Mouse (Mus musculus): Measurements from ENCODE around the gene Mypop.

Gene Mypop

DNA sequence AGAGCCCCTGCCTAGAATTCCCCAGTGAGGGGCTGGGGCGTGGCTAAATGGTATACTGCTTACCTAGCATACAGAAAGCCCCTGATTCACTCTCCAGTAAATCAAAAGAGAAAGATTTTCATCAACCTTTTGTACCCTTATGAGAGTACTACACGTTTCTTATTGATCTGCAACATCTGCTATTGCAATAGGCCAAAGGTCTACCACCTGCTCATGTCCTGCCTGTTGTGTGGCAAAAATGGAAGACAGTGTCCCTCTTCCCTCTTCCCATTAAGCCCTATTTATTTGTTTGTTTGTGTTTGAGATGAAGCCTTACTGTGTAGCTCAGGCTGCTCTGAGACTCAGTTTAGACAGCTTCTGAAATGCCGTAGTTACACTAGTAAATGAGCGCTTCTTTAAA is 25.0 kb downstream of the Mypop start:
- no peak for DNase-seq (ENCODE audit: extremely low read depth, low read depth)

DNA sequence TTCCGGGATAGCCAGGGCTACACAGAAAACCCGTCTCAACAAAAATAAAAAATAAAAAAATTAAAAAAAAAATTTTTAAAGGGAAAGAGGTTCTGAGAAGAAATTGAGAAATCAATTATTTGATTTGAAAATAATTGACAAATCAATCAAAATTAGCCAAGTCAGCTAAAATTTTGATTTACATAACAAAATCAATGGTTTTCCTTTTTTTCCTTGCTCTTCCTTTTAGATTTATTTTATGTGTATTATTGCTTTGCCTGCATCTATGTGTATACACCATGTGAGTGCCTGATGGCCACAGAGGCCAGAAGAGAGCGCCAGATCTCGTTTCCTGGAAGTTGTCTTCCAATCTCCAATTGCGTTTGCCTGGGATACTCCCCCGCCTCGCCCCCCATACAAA is 26.9 kb downstream of the Mypop start:
- no peak for DNase-seq (ENCODE audit: extremely low read depth, low read depth)

DNA sequence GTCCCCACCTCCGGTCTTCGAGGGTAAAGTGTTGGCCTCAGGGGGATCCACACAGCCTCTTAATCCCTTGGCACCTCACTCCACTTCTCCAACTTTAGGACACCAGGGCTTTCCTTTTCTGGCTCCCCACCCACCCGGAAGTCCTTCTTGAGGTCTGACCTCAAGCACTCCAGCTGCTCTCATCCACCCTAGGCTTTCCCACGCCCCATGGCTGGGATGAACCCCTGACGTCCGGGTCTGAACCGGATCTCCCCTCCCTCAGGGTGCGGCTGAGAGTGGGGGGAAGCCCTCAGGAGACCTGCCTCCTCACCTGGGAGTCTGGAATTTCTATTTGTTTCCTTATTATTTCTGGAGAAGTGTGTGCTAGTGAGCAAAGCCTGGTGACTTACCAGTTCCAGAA is 30.0 kb downstream of the Mypop start:
- no peak for DNase-seq (ENCODE audit: extremely low read depth, low read depth)

DNA sequence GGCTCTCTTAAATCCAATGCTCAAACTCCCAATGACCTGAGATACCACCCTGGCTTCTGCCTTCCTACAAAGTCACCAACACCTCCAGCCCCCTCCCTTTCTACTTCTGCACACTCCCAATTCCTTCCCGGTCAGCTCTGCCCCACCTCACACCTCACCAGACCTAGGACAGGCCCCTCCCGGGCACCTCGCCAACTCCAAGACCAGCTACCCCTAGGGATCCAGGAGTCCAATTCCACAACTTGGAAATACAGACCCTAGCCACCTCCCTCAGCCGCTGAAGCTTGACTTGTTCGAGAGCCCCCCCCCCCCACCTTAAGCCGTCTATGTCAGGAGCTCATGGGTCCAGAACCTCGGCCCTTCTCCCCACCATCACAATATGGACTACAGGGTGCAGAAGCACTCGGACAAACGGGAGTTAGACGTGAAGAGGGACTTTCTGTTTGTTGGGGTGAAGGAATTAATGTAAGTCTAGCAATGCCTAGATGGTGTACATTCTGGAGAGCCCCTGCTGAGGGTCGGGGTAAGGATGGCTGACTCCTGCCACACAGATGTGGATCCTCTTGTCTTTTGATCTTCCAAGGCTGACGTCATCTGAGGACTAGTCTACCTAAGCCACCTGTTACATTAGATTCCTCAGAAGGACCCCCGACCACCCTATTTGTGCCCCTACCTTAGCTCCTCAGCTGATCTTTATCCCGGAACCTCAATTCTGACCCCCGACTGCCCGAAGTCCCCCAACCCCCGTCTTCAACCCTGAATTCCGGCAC is 31.3 kb downstream of the Mypop start:
- no peak for DNase-seq (ENCODE audit: extremely low read depth, low read depth)

DNA sequence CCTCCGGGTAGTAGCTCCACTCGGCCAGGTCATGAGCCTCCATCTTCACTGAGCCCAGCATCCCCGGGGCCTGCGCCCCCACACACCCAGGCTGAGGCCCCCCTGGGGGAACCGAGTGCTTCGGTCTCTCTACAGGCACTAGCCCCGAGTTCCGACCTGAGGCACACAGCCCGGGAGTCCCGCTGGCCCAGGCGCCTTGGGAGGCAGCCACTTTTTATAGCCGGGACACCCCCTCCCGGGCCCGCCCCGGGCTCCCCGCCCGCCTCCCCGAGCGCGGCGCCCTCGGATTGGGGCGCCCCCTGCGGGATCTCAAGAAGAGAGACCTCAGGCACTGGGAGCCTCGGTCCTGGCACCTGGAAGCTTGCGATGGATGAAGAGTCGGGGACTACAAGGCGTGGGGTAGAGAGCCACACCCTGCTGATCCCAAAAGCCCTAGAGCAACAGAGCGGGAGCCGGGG is 32.3 kb downstream of the Mypop start, which contains the start of gene Foxa3:
Gene Foxa3 (minus strand): TSS at position 182 of the 458 bp plus-strand sequence.
- no peak for DNase-seq (ENCODE audit: extremely low read depth, low read depth)

DNA sequence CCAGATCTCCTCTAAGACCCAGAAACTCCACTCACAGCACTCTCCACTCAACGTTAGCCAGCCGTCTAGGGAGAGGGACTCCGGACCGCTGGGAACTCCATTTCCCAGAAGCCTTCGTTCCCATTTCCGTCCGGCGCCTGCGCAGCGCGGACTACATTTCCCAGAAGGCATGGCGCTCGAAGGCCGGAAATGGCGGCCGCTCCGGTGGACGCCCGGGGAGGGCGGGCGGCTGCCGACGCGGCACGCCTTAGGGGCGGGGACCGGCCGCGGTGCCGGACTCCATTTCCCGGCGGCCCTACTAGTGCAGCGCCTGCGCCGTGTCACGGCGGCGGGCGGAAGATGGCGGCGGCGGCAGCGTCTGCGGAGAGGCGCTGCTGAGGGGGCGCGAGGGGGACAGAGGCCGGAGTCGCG is 33.1 kb downstream of the Mypop start, which contains the start of gene Sympk:
Gene Sympk (plus strand): TSS at position 282 of the 411 bp plus-strand sequence.
- DNase-seq (ENCODE audit: extremely low read depth, low read depth), result peak; percentile 77

DNA sequence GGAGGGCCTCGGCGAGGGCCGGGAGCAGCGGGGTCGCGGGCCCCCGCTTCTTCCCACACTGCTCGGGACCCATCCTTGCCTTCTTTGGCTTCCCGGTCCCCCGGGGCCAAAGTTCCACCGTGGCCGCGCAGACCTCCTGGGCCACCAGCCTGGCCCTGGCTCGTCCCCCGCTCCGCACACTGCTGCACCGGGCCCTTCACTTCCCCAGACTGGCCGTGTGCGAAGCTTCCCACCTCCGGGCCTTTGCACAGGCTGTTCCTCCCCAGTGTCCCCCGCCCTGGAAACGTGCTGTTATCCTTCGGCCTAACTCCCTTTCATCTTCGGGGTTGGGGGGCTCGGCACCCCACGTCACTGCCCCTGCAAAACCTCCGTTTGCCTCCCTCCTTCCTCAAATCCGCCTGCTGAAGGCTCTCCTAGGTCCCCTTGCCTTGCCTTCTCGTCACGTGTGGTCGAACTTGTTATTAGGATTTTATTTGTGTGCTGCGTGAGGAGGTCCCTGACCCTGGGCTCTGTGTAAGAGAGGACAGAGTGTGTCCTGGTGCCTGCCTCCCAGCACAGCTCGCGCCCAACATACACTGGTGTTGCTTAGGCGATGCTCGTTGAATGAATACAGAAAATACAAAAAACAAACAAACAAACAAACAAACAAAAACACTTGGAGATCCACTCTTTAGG is 33.7 kb downstream of the Mypop start:
- no peak for DNase-seq (ENCODE audit: extremely low read depth, low read depth)

DNA sequence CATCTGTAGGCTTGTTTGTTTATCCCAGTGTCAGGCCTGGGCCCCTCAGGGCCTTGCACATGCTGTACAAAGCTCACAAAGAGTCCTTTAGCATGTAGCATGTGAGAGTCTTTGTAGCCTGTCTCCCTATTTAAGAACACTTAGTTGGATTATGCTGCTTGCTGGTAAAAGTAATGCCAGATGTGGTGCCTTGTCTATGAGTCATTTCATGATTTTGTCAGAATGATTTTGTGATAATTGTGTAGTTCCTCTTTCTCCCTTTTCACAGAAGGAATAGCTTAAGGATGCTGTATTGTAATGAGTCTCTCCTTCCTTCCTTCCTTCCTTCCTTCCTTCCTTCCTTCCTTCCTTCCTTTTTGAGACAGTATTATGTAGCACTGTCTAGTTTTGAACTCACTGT is 37.0 kb downstream of the Mypop start:
- no peak for DNase-seq (ENCODE audit: extremely low read depth, low read depth)

DNA sequence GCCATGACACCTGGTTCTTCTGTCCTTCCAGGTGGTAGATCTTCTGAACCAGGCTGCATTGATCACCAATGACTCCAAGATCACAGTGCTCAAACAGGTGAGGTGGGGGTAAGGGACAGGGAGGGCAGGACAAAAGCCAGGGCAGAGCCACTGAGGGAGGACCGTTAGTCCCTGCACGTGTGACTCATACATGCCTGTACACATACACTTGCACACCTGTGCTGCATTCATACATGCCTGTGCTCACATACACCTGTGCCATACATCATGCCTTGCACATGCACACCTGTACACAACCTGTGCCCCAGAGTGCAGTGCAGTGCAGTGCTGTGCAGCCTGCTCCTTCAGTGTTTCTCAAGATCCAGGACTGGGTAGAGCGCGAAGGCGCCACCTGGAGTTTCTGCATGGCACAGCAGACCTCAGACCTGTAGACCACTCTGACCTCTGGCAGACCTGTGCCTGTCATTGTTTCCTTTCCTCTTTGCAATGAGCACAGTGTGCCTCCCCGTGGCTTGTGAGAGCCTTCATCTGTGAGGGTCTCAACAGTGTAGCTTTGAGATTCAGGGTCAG is 38.1 kb downstream of the Mypop start:
- DNase-seq (ENCODE audit: extremely low read depth, low read depth), result no peak

DNA sequence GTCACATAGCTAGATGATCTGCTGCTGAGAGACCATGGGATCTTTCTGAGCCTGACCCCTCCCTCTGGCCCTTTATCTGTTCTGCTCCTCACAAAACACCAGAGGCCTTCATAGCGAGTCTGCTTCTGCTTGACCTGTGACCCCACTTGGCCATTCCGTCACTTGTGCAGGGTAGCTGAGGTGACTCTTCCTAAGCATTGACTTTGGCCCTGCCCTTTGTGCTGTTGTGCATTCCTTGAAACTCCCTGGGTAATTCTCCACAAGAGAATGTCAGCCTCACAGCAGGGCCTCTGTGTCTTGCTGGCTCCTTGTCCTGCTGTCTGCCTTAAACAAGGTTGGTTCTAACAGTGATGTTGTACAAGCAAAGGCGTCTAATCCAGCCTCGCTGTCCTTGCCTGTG is 40.6 kb downstream of the Mypop start:
- no peak for DNase-seq (ENCODE audit: extremely low read depth, low read depth)

DNA sequence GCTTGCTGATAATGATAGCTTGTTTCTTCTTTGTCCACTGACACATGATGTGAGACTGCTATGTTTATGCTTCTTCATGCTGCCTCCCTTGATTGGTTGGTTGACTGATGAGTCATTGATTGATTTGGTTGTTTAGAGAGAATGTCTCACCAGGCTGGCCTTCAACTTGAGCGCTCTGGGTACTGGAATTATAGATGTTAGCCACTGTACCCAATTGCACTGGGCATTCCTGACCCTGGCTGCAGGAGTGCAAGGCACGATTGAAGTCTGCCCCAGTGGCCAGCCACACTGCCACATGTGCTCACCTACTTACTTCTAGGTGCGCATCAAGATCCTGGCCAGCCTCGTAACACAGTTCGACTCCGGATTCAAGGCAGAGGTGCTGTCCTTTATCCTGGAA is 53.6 kb downstream of the Mypop start:
- no peak for DNase-seq (ENCODE audit: extremely low read depth, low read depth)

DNA sequence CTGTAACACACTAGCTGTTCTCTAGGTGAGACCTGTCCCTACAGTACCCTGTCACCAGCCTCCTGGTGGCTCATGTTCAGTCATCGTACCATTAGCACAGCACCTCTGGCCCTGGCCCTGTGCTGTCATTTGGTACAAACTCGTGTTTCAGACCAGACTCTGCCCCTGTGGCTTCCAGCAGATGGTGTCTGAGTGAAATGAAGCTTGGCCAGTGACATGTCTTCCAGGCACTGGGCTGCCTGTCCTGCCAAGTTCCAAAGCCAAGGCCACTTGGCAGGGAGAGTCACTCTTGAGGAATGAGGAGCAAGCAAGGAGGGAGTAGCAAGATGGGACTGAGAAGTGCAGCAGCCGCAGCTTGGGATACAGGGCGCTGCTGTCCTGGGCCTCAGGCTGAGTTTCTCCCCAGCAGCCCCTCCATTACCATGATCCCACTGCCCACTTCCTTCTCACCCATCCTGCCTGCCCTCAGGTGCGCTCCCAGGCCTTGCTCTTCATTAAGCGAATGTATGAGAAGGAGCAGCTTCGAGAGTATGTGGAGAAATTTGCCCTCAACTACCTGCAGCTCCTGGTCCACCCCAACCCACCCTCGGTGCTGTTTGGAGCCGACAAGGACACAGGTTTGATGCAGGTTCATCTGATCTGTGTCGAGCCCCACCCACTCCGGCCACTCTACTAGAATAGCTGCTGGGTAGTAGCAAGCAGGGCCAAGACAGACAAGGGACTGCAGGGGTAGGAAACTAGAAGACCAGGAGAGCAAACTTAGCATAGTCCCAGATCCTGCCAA is 55.4 kb downstream of the Mypop start:
- DNase-seq (ENCODE audit: extremely low read depth, low read depth), result no peak

DNA sequence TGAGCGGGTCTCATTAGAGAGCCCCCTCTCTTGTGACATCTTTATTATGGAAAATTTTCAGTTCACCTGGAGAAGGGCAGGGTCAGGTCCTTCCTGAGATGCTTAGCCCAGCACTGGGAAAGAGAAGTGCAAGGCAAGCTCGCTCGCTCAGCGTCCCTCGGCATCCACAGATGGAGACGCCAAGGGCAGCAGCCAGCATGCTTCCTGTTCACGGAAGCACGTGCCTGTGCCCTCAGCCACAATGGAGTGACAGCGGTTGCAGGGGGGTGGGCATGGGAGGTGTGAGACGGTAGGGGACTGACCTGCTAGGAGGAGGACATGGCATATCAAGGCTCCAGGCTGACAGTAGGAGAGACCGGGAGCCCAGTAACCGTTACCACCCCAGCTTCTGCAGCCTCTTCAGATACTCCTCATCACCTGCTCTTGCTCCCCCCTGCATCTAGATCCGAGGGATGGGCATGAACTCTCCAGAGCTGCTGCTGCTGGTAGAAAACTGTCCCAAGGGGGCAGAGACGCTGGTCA is 57.0 kb downstream of the Mypop start:
- DNase-seq (ENCODE audit: extremely low read depth, low read depth), result no peak

DNA sequence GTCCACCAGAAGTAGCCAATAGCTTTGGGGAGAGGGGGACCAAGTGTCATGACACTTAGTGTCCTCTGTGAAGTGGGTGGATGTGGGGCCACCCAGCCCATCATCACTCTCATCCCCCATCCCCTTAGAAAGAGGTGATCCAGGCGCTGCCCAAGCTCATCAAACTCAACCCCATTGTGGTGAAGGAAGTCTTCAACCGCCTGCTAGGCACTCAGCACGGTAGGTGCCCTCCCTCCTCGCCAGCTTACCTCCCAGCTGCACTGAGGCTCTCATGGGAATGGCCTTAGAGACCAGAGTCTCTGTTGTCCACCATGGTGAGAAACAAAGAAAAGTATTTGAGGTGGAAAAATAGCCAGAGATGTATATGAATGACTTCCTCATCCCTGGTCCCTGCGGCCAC is 58.2 kb downstream of the Mypop start:
- DNase-seq (ENCODE audit: extremely low read depth, low read depth), result no peak

DNA sequence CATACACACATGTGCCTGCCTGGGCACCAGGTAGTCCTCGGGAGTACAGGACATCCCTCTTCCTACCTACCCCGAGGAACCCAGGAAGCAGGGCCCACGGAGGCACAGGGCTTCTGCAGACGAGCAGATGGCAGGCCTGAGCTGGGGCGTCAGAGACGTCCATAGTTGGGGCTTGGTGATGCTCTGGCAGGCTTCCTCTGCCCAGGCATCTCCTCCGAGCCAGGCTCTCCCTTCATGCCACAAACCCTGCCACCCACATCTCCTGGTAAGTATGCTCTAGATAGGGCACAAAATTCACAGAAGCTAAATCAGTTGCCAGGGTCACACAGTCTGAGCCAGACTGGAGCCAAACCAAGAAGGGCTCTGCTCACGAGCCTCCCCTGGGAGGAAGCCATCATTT is 59.1 kb downstream of the Mypop start:
- DNase-seq (ENCODE audit: extremely low read depth, low read depth), result no peak

DNA sequence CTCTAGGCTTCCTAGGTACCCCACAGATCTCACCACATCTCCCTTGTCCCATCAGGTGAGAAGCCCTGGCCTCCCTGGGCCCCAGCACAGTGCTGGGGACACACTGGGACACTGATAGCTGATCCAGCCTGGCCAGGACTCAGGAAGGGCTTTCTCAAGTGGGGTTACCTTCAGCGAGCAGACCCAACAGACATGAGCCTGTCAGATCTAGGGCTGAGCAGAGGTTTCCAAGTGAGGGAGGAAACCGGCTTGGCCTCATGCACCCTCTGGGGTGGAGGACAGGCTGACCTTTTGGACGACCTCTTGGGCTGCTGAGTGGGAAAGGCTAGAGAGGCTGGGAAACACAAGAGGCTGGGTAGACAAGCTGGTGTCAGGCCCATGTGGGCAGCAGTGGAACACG is 60.1 kb downstream of the Mypop start:
- no peak for DNase-seq (ENCODE audit: extremely low read depth, low read depth)

Data from MEL-GATA-1-ER (cell line).